Mouse (Mus musculus) spleen, adult 2 months (tissue): ENCODE results near the gene Kbtbd3. TPM values are rescaled to one million over a fixed set of nuclear protein-coding genes. Genes with fewer than 3 reads are reported as not detected.

Experiments used
- DNase-seq, 2 experiments: peaks; one replicate each; pipeline versions ENCODE4 v3.0.0 to v3.0.0-alpha.2; 2012 to 2021; ENCODE audit warnings: low spot score in 2 of 2, low read depth in 1 of 2
- H3K27ac ChIP-seq: fragments of 200-500 bp; 2 replicates; pipeline ENCODE4 v1.5.1; 2012; ENCODE audit warnings: low read length, inconsistent platforms; ENCODE audit not compliant: insufficient read depth
- H3K27me3 ChIP-seq: fragments of 200-500 bp; 2 replicates; pipeline ENCODE4 v1.6.1; 2012; ENCODE audit warnings: mild to moderate bottlenecking, moderate library complexity, low read length, inconsistent platforms; ENCODE audit not compliant: control insufficient read depth, insufficient read depth
- H3K36me3 ChIP-seq: fragments of 200-500 bp; 2 replicates; pipeline ENCODE4 v1.6.1; 2012; ENCODE audit warnings: mild to moderate bottlenecking, low read length, inconsistent platforms; ENCODE audit not compliant: control insufficient read depth, insufficient read depth
- H3K4me1 ChIP-seq: fragments of 200-500 bp; 2 replicates; pipeline ENCODE4 v1.6.1; 2011; ENCODE audit warnings: inconsistent platforms; ENCODE audit not compliant: control insufficient read depth, insufficient read depth, insufficient read length
- H3K4me3 ChIP-seq: fragments of 200-500 bp; 2 replicates; pipeline ENCODE4 v1.5.1; 2011; ENCODE audit warnings: mild to moderate bottlenecking, inconsistent platforms; ENCODE audit not compliant: insufficient read depth, insufficient read length; ENCODE audit errors: extremely low read depth
- CTCF ChIP-seq: fragments of 200-500 bp; IDR thresholded peaks from 2 replicates; pipeline ENCODE4 v1.5.1; 2011; ENCODE audit warnings: mild to moderate bottlenecking, inconsistent platforms; ENCODE audit not compliant: insufficient read depth, insufficient read length, insufficient replicate concordance; ENCODE audit errors: extremely low read depth
- POLR2A ChIP-seq: fragments of 200-500 bp; IDR thresholded peaks from 2 replicates; pipeline ENCODE4 v1.6.1; 2011; ENCODE audit warnings: low read depth, low read length, inconsistent platforms
- WGBS: fragments of 180-500 bp; shearing (Covaris S2); methylation state at CpG from one replicate; pipeline ENCODE4 v1.1.7; 2018; 5-methylcytosine and 5-hydroxymethylcytosine counted together
- polyA plus RNA-seq: library from polyadenylated mRNA; depleted of rRNA; stranded (reverse); fragments of >200 nt; gene quantifications from 2 replicates; pipeline ENCODE4 v1.2.3, GENCODE M21; 2012

Kbtbd3 gene
- polyA plus RNA-seq, 1 experiment: 0.08 TPM

GRCm38 (mm10) chr9:4304867-4305266, 4.8 kb upstream of the Kbtbd3 start:
- H3K27ac ChIP-seq: no peak overlapping the region
- 39% methylated on average over 1 of the region's 1 CpGs for WGBS

GRCm38 (mm10) chr9:4308628-4309350, 844 bp upstream of the Kbtbd3 start:
- H3K4me3 ChIP-seq: peak overlapping the region; percentile 69
- H3K27me3 ChIP-seq: no peaks in the 10 kb centered on the region
- peak overlapping the region; percentile 73 for H3K27ac ChIP-seq
- TF ChIP-seq POLR2A (no peak), CTCF (no peak)
- no peak for DNase-seq
- no peaks in the 10 kb centered on the region for H3K4me1 ChIP-seq
- under 1% methylated on average over 36 of the region's 36 CpGs for WGBS
- no peaks in the 10 kb centered on the region for H3K36me3 ChIP-seq

More at GRCm38 (mm10) chr9:4304867-4305266, 4.8 kb upstream of the Kbtbd3 start:
- TF ChIP-seq CTCF (no peak), POLR2A (no peak)
- no peaks in the 10 kb centered on the region for H3K4me1 ChIP-seq
- H3K27me3 ChIP-seq: no peaks in the 10 kb centered on the region
- H3K36me3 ChIP-seq: peaks cover 2% of the 10 kb centered on the region; the same call in 1 of the 2 replicates
- no peak for DNase-seq
- no peak overlapping the region for H3K4me3 ChIP-seq

GRCm38 (mm10) chr9:4310706-4311105, 1.1 kb downstream of the Kbtbd3 start:
- no peaks in the 10 kb centered on the region for H3K27me3 ChIP-seq
- H3K27ac ChIP-seq: no peak overlapping the region
- peaks cover 2% of the 10 kb centered on the region; the same call in 1 of the 2 replicates for H3K36me3 ChIP-seq
- H3K4me3 ChIP-seq: no peak overlapping the region
- DNase-seq: peak in 1 of 2 experiments; percentile 9
- 27% methylated on average over 3 of the region's 3 CpGs for WGBS
- TF ChIP-seq CTCF (no peak), POLR2A (no peak)
- no peaks in the 10 kb centered on the region for H3K4me1 ChIP-seq

GRCm38 (mm10) chr9:4311162-4311561, 1.5 kb downstream of the Kbtbd3 start:
- no peak overlapping the region for H3K4me3 ChIP-seq
- H3K27ac ChIP-seq: no peak overlapping the region
- H3K27me3 ChIP-seq: no peaks in the 10 kb centered on the region
- 79% methylated on average over 3 of the region's 3 CpGs for WGBS
- peaks cover 2% of the 10 kb centered on the region; the same call in 1 of the 2 replicates for H3K36me3 ChIP-seq
- TF ChIP-seq POLR2A (no peak), CTCF (no peak)
- DNase-seq: no peak
- H3K4me1 ChIP-seq: no peaks in the 10 kb centered on the region

- Histone ChIP-seq H3K4me3 (no peak overlapping the region), H3K4me1 (no peaks in the 10 kb centered on the region), H3K36me3 (peaks cover 2% of the 10 kb centered on the region; the same call in 1 of the 2 replicates), H3K27ac (no peak overlapping the region), H3K27me3 (no peaks in the 10 kb centered on the region)
- no peak for DNase-seq
- WGBS: 95% methylated on average over 4 of the region's 4 CpGs
- no peak for TF ChIP-seq POLR2A
- no peak for TF ChIP-seq CTCF
Measured at GRCm38 (mm10) chr9:4313946-4314345, 4.3 kb downstream of the Kbtbd3 start.

GRCm38 (mm10) chr9:4315746-4316145, 6.1 kb downstream of the Kbtbd3 start:
- H3K4me3 ChIP-seq: no peak overlapping the region
- no peak for DNase-seq
- no peak overlapping the region for H3K27ac ChIP-seq
- H3K4me1 ChIP-seq: no peaks in the 10 kb centered on the region
- no peaks in the 10 kb centered on the region for H3K27me3 ChIP-seq
- 89% methylated on average over 2 of the region's 2 CpGs for WGBS
- TF ChIP-seq POLR2A: no peak
- no peak for TF ChIP-seq CTCF
- H3K36me3 ChIP-seq: peaks cover 2% of the 10 kb centered on the region; the same call in 1 of the 2 replicates

- H3K4me1 ChIP-seq: no peaks in the 10 kb centered on the region
- DNase-seq: no peak
- no peaks in the 10 kb centered on the region for H3K27me3 ChIP-seq
- 77% methylated on average over 6 of the region's 6 CpGs for WGBS
- no peak overlapping the region for H3K4me3 ChIP-seq
- TF ChIP-seq CTCF (no peak), POLR2A (no peak)
- H3K27ac ChIP-seq: no peak overlapping the region
- peaks cover 2% of the 10 kb centered on the region; the same call in 1 of the 2 replicates for H3K36me3 ChIP-seq
Measured at GRCm38 (mm10) chr9:4318939-4319721, 9.5 kb downstream of the Kbtbd3 start.
